Mouse (Mus musculus) limb, embryonic 15.5 days (tissue): ENCODE measurements around the gene Tarbp1. TPM values are rescaled to one million over a fixed set of nuclear protein-coding genes. Genes with fewer than 3 reads are reported as not detected.
A peak's percentile ranks its signal among the peaks of the same experiment; 100 is the strongest.

Experiments
- ATAC-seq: fragments of 200-750 bp; cut with Nextera tagmentation; 2 replicates; pipeline ENCODE4 v1.8.0; 2017; ENCODE audit warnings: low read depth, moderate TSS enrichment; ENCODE audit not compliant: insufficient number of reproducible peaks, low FRiP score, low TSS enrichment
- H3K27ac ChIP-seq: fragments of 300-500 bp; sonication (generic); 2 replicates; pipeline ENCODE4 v1.5.1; 2015; ENCODE audit warnings: moderate library complexity, mild to moderate bottlenecking, inconsistent platforms
- H3K27me3 ChIP-seq: fragments of 300-500 bp; sonication (generic); 2 replicates; pipeline ENCODE4 v1.6.1; 2015; ENCODE audit warnings: inconsistent platforms
- H3K36me3 ChIP-seq: fragments of 300-500 bp; sonication (generic); 2 replicates; pipeline ENCODE4 v1.6.1; 2015; ENCODE audit warnings: inconsistent platforms
- H3K4me1 ChIP-seq: fragments of 300-500 bp; sonication (generic); 2 replicates; pipeline ENCODE4 v1.6.1; 2015; ENCODE audit warnings: inconsistent platforms
- H3K4me2 ChIP-seq: fragments of 300-500 bp; sonication (generic); 2 replicates; pipeline ENCODE4 v1.6.1; 2015; ENCODE audit warnings: mild to moderate bottlenecking, inconsistent platforms
- H3K4me3 ChIP-seq: fragments of 300-500 bp; sonication (generic); 2 replicates; pipeline ENCODE4 v1.5.1; 2015; ENCODE audit warnings: mild to moderate bottlenecking, inconsistent platforms
- H3K9ac ChIP-seq: fragments of 300-500 bp; sonication (generic); 2 replicates; pipeline ENCODE4 v1.6.1; 2015; ENCODE audit warnings: inconsistent platforms
- H3K9me3 ChIP-seq: fragments of 300-500 bp; sonication (generic); 2 replicates; pipeline ENCODE4 v1.6.1; 2016; ENCODE audit warnings: inconsistent platforms
- WGBS: fragments of 180-500 bp; shearing (Covaris S2); methylation state at CpG from one replicate; pipeline ENCODE4 v1.1.7; 2015; 5-methylcytosine and 5-hydroxymethylcytosine counted together
- polyA plus RNA-seq: library from polyadenylated mRNA; unstranded; fragments of >200 nt; fragmentation: Nextera tagmentation; extraction: Ambion mirVana; gene quantifications from 2 replicates; pipeline ENCODE4 v1.2.1, GENCODE M21; 2015

Tarbp1 gene
- polyA plus RNA-seq: 2.2 and 2.5 TPM in 2 replicates

DNA sequence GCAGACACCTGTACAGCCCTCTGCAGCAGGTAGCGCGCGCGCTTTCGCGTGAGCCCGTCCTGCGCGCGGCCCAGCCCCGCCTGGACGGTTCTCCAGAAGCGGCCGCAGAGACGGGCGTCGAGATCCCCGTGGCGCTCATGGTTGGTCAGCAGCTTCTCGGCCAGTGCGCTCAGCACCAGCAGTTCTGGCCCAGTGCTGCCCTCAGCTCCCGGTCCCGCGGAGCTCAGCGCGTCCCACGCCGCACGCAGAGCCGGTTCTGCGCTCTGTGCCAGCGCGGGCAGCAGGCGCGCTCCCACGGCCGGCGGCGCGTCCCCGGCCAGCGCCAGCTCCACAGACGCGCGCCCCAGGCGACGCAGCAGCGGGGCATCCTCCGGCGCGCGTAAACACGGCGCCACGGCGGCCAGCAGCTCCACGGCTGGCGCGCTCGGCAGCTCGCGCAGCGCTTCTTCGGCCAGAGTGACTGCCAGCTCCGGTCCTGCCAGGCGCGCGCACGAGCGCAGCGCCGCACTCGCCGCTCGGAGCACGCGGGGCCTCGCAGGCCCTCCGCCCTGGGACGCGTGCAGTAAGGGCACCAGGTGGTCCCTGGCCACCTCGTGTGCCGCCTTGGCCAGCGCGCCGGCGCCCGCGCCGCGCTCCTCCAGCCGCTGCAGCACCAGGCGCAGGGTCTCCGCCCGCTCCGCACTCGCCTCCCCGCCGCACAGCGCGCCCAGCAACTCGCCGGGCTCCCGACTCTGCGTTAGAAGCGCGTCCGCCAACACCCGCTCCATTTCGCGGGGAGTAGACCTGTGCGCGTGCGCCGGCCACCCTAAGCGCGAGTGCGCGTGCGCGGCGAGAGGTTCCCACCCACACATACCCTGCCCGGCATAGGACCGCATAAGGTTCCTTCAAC lies at the start of gene Tarbp1:
Gene Tarbp1 (minus strand): TSS at position 767 of the 889 bp plus-strand sequence.
- Histone ChIP-seq H3K27me3 (peaks cover 9% of the 10 kb centered on the region; the same call in 1 of the 2 replicates), H3K9ac (peak within 1 kb of the TSS; percentile 79), H3K4me2 (peak within 1 kb of the TSS; percentile 83), H3K36me3 (peaks cover 13% of the 10 kb centered on the region), H3K4me1 (peaks cover 20% of the 10 kb centered on the region), H3K27ac (peak within 1 kb of the TSS; percentile 91), H3K9me3 (no peaks in the 10 kb centered on the region), H3K4me3 (peak within 1 kb of the TSS; percentile 95)
- WGBS: under 1% methylated on average over 123 of the region's 124 CpGs
- ATAC-seq: peak; percentile 91

DNA sequence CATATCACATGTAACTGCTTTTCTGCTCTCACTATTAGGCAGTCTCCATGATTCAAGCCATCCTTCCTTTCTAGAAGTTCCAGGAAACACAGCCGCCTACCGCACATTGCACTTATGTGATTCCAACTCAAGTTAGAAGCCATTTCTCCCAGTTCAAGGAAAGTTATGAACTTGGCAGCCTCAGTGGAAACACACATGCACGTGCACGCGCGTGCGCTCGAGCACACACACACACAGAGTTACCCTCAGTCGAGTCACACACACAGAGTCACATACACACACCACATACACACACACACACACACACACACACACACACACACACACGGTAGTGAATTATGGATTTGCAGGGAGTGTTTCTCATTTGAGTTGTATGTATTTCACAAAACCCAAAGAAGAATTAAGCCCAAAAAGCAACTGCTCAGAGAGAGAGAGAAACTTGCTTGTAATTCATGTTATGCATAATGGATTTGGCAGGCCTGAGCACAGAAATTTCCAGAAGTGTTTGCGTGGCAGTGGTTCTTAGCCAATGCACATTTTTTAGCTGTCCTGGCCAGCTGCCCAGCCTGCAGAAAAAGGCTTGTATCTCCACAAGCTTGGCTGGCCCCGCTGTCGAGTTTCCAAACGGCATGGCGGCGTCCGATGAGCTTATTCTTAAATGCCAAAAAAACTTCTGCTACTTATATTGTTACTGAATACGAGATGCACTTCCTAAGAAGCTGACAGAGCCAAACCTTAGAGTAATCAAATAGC lies 49.5 kb upstream of the Tarbp1 start:
- Histone ChIP-seq H3K36me3 (no peaks in the 10 kb centered on the region), H3K9ac (no peak overlapping the region), H3K9me3 (no peaks in the 10 kb centered on the region), H3K27ac (peak overlapping the region; percentile 93), H3K4me3 (no peak overlapping the region), H3K4me1 (peaks cover 53% of the 10 kb centered on the region), H3K27me3 (no peaks in the 10 kb centered on the region), H3K4me2 (no peak overlapping the region)
- ATAC-seq: peak; percentile 65; the same call in 1 of the 2 replicates
- 23% methylated on average over 18 of the region's 18 CpGs for WGBS

DNA sequence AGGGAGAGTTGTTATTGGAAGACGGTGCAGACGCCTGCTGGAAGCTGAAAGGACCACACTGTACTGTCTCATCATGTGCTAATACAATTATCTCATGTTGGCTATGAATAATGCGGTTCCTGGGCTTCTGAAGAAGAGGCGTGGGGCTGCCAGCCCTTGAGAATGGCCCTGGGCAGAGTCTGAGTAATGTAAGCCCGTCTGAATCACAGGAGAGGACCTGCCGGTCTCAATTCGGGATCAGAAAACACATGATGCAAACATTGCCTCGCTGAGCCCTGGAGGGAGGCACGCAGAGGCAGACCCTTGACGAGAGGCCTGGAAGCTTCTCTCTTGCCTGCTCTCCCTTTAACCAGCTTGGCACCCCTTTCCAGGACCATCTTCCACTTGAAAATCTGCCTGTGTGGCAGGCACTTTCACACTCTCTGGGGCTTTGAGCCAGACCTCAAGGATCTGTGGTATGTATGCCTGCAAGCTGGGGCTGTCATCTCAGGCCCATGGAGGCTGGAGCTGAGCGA lies 48.3 kb upstream of the Tarbp1 start:
- H3K4me3 ChIP-seq: no peak overlapping the region
- no peaks in the 10 kb centered on the region for H3K9me3 ChIP-seq
- ATAC-seq: no peak
- no peaks in the 10 kb centered on the region for H3K27me3 ChIP-seq
- peak overlapping the region; percentile 93 for H3K27ac ChIP-seq
- H3K4me2 ChIP-seq: no peak overlapping the region
- H3K36me3 ChIP-seq: no peaks in the 10 kb centered on the region
- H3K9ac ChIP-seq: no peak overlapping the region
- 56% methylated on average over 11 of the region's 11 CpGs for WGBS
- H3K4me1 ChIP-seq: peaks cover 42% of the 10 kb centered on the region

DNA sequence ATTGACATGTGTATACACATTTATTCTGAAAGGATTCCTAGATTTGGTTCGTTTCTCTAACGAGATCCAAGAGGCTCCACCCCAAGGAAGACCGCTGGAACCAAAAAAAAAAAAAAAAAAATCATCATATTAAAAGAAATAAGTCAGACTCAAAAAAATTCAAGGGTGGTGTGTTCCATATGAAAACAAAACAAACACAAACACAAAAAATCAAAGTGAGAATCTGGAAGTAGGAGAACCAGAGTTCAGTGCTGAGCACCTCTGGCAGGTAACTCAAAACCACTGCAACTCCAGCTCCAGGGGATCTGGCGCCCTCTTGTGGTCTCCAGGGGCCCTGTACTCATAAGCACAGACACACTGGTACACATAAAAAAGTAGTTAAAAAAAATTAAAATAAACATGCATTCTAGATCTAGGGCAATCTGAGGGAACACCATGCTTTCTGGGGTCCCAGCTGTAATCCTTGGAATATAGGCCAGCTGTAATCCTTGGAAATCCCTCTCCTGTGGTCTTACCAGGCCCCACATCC lies 44.6 kb upstream of the Tarbp1 start:
- 85% methylated on average over 4 of the region's 4 CpGs for WGBS
- Histone ChIP-seq H3K4me3 (no peak overlapping the region), H3K4me2 (no peak overlapping the region), H3K27ac (no peak overlapping the region), H3K9ac (no peak overlapping the region), H3K27me3 (no peaks in the 10 kb centered on the region), H3K4me1 (peaks cover 29% of the 10 kb centered on the region), H3K36me3 (no peaks in the 10 kb centered on the region), H3K9me3 (no peaks in the 10 kb centered on the region)
- ATAC-seq: no peak

DNA sequence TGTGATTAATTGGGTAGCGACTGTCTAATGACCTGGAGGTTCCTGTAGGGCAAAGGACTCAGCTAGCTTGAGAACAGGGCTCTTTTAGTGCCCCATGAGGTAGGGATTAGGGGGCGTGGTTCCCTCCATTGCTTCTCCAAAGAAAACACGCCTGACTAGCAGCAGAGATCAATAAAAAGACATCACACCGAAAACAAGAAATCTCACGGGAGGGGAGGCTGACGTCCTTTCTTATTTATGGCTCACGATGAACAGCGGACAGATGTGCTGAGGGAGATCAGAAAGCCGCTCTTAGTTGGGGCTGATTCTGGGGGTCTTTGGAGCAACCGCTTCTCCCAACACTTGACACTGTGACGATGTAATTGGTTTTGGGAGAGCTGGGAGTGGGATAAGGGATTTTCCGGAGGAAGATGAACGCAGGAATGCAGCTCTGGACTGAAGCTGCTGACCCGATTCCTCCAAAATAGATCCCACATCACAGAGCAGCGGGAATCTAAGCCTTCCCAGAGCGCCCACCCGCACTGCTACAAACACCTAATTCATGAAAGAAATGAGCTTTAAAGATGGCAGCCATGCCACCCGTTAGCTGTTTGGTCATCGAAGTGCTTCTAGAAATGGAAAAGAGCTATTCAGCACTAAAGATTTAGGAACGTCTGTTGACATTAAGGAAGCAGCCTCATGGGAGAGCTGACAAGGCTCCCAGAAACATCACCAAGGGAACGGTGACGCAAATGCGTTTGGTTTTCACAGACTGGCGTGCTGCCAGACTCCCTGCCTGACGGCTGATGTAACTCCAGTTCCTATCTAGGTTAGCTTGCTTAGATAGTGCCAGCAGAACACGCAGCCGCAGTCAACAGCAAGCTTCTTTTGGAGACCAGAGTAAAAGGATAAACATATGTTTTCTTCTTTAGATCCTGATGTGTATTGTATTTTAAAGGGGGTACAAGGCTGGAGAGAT lies 42.0 kb upstream of the Tarbp1 start:
- H3K27me3 ChIP-seq: no peaks in the 10 kb centered on the region
- no peaks in the 10 kb centered on the region for H3K9me3 ChIP-seq
- H3K4me3 ChIP-seq: peak overlapping the region; percentile 25
- peaks cover 14% of the 10 kb centered on the region for H3K4me1 ChIP-seq
- H3K27ac ChIP-seq: peak overlapping the region; percentile 70
- H3K9ac ChIP-seq: no peak overlapping the region
- no peak for ATAC-seq
- H3K4me2 ChIP-seq: peak overlapping the region; percentile 44
- WGBS: 10% methylated on average over 27 of the region's 27 CpGs
- no peaks in the 10 kb centered on the region for H3K36me3 ChIP-seq

DNA sequence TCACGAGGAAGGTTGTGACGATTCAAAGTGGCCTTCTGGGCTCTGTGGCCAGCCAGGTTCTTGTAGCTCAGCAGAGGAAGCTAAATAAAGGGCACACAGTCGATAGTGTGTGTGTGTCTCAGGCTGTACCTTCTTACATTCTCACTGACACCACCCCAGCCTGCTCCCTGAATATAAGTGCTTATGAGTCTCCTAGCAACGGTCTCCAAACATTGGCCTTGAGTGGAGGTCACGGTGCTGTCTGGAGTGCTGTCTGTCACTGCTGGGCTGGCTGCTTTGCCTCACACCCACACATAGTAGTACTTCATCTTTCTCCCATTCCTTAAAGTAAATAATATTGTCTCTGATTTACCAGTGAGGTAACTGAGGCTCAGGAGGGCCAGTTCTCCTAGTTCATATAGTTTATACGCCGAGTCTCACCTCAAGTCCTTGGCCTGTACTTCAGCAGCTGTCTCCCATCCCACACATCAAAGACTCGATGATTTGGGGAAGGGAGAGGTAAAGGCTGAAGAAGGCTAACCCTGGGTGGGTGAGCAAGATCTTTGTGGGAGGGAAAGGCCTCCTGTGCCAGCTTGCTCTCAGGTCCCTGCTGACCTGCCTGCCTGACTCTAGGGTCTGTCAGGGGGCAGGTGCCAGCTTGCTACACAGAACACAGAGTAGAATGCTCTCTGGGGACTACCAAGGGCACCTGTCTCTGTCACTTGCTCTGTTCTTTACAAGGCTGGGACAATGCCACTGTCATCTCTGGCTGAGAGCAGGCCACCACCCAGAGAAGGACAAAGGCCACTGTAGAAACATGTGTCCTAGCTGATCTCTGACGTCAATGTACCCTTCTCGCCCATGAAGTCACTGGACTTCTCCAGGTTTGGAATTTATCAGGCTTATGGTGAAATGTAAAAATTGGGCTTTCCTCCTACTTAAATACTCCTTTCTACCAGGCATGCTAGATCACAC lies 39.4 kb upstream of the Tarbp1 start:
- WGBS: 76% methylated on average over 10 of the region's 10 CpGs
- H3K27me3 ChIP-seq: no peaks in the 10 kb centered on the region
- H3K9me3 ChIP-seq: no peaks in the 10 kb centered on the region
- H3K36me3 ChIP-seq: no peaks in the 10 kb centered on the region
- no peak overlapping the region for H3K9ac ChIP-seq
- peaks cover 14% of the 10 kb centered on the region for H3K4me1 ChIP-seq
- no peak overlapping the region for H3K27ac ChIP-seq
- no peak overlapping the region for H3K4me2 ChIP-seq
- ATAC-seq: no peak
- no peak overlapping the region for H3K4me3 ChIP-seq

DNA sequence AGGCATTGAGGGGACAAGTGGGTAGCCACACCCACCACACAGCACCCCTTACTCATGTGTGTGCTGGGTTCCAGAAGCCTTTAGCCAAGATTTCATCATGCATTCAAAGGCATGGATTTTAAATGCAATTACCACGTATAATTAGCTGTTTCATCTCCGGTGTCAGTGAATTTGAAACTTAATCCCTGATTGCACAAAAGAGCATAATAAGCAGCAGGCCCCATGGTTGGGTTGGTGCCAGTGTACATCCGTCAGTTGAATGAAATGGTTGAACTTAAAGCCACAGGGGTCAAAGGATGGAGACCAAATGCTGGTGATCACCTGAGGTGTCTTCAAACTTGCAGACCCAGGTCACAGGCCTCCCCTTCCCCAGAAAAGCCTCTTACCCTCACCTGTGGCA lies 36.0 kb upstream of the Tarbp1 start:
- Histone ChIP-seq H3K27me3 (no peaks in the 10 kb centered on the region), H3K9ac (no peak overlapping the region), H3K4me2 (no peak overlapping the region), H3K27ac (no peak overlapping the region), H3K9me3 (no peaks in the 10 kb centered on the region), H3K4me3 (no peak overlapping the region), H3K4me1 (no peaks in the 10 kb centered on the region), H3K36me3 (no peaks in the 10 kb centered on the region)
- ATAC-seq: no peak
- WGBS: 70% methylated on average over 3 of the region's 3 CpGs

DNA sequence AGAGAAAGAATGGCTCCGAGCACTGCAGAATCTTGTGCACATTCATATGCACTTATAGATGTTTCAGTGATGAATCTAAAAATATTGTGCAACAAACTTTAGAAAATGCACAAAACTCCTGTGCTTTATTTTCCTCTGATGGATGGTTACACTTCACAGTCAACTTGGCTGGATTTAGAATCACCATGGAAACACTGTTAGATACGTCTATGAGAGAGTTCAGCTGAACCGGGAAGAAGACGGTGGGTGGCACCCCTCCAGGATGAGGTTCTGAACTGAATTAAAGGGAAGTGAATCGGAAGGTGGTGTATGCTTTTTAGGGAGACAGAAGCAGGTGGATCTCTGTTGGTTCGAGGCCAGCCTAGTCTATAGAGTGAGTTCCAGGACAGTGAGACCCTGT lies 34.8 kb upstream of the Tarbp1 start:
- H3K27ac ChIP-seq: no peak overlapping the region
- no peaks in the 10 kb centered on the region for H3K27me3 ChIP-seq
- no peak for ATAC-seq
- WGBS: 69% methylated on average over 6 of the region's 6 CpGs
- no peaks in the 10 kb centered on the region for H3K36me3 ChIP-seq
- no peak overlapping the region for H3K9ac ChIP-seq
- H3K4me2 ChIP-seq: no peak overlapping the region
- no peaks in the 10 kb centered on the region for H3K9me3 ChIP-seq
- H3K4me1 ChIP-seq: no peaks in the 10 kb centered on the region
- no peak overlapping the region for H3K4me3 ChIP-seq

DNA sequence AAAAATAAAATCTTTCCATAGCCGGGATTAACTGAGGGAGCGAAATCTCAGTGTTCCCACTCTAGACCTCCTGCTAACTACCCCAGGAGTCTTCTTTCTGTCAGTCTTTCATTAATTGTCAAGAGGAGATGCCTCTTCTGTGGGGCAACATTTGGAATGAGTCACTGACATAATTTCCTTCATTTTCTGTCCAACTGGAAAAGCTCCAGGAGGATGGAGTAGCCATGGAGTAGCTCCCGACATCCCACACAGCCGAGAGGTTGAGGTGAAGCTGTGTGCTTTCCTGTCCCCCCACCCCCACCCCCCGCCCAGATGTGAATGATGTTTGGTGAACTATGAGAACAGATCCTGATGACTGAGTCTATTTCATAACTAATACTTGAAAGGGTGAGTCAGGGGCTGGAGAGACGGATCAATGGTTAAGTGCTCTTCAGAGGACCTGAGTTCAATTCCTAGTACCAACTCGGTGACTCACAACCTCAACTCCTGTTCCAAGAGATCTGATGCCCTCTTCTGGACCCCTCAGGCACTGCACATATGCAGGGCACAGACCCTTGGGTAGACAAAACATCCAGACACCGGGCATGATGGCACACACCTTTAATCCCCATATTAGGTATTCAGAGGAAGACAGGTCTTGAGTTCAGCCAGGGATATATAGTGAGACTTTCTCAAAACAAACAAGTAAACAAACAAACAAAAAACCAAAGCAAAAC lies 34.2 kb upstream of the Tarbp1 start:
- no peaks in the 10 kb centered on the region for H3K27me3 ChIP-seq
- no peak overlapping the region for H3K9ac ChIP-seq
- no peaks in the 10 kb centered on the region for H3K36me3 ChIP-seq
- no peaks in the 10 kb centered on the region for H3K4me1 ChIP-seq
- no peak overlapping the region for H3K4me2 ChIP-seq
- H3K27ac ChIP-seq: no peak overlapping the region
- H3K9me3 ChIP-seq: no peaks in the 10 kb centered on the region
- 86% methylated on average over 8 of the region's 8 CpGs for WGBS
- H3K4me3 ChIP-seq: no peak overlapping the region
- no peak for ATAC-seq

DNA sequence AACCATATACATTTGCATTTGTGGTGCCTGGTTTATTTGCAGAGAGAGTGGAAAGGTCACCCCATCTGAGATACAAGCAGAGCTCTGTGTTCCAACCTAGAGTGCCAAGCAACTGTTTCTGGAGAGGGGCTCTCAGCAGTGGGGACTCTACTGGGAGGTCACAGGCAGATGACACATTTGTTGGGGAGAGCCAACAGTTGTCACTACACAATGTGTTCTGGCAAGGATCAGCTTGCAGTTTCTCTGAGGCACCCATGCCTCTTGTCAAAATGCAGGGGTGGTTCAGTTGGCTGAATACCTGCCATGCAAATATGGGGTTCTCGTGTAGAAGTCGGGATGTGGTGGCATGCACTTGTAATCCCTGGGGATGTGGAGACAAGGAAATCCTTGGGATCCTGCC lies 33.4 kb upstream of the Tarbp1 start:
- no peaks in the 10 kb centered on the region for H3K4me1 ChIP-seq
- H3K36me3 ChIP-seq: no peaks in the 10 kb centered on the region
- no peak overlapping the region for H3K4me3 ChIP-seq
- no peak overlapping the region for H3K4me2 ChIP-seq
- H3K27me3 ChIP-seq: no peaks in the 10 kb centered on the region
- no peak for ATAC-seq
- H3K27ac ChIP-seq: no peak overlapping the region
- WGBS: 87% methylated on average over 2 of the region's 2 CpGs
- H3K9ac ChIP-seq: no peak overlapping the region
- H3K9me3 ChIP-seq: no peaks in the 10 kb centered on the region
